Mouse (Mus musculus): ENCODE measurements around the gene Aoc1.

DNA sequence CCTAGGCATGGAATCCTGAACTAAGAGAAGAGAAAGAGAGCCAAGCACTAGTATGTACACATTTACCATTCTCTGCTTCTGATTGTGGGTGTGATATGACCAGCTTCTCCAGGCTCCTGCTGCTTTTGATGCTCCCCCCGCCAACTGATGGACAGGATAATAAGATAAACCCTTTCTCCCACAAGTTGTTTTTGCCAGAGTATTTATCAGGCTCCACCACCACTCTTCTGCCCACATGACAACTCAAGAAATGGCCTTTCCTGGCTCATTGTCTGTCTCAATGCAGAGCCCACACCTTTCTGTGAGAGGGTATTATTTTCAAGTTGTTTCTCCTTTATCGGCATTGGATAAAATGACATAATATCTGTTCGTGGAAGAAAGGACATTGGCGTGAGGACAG, 39.2 kb upstream of the Aoc1 start:
- TF ChIP-seq CTCF (IDR thresholded peaks at IDR 0.05; ENCODE audit: borderline replicate concordance, insufficient read depth, low read length): no peak
- TF ChIP-seq POLR2A (IDR thresholded peaks at IDR 0.05; ENCODE audit: low read depth, low read length): no peak
